Comparison of ENCODE assay signal across 13 mouse cellular contexts in genomic region chr11:114080606-114081005, GRCm38 (mm10). TPM values are rescaled to one million over a fixed set of nuclear protein-coding genes. Genes with fewer than 3 reads are reported as not detected.
DNase-seq lines count a peak whose midpoint lies in the region; ATAC-seq and TF ChIP-seq lines count a peak whose summit lies in the region.
"Had no signal": no experiment of that assay in that cellular context is flagged by ENCODE, and none has a peak within 500 bp of the region (broad histone marks: within the 10 kb centered on the region; RNA-seq: fewer than 3 reads in every experiment).

No protein-coding gene starts in this region.

- 31% methylated on average over 9 of the region's 9 CpGs for WGBS in forebrain, embryonic 14.5 days
- WGBS in forebrain, embryonic 12.5 days, result 75% methylated on average over 9 of the region's 9 CpGs
- 78% methylated on average over 9 of the region's 9 CpGs for WGBS in hindbrain, embryonic 12.5 days

- no peak overlapping the region for H3K9ac ChIP-seq in forebrain, embryonic 14.5 days (ENCODE audit: low read length)
- no peak overlapping the region for H3K9ac ChIP-seq in forebrain, embryonic 12.5 days
- no peak overlapping the region for H3K9ac ChIP-seq in hindbrain, embryonic 12.5 days
- H3K9ac ChIP-seq: limb, embryonic 12.5 days had no signal

- H3K4me3 ChIP-seq in forebrain, embryonic 14.5 days (ENCODE audit: low read depth, low read length), result no peak overlapping the region
- no peak overlapping the region for H3K4me3 ChIP-seq in forebrain, embryonic 12.5 days (replicated peaks)
- no peak overlapping the region for H3K4me3 ChIP-seq in left cerebral cortex, adult 2 months
- no peak overlapping the region for H3K4me3 ChIP-seq in hindbrain, embryonic 12.5 days
- H3K4me3 ChIP-seq: limb, embryonic 12.5 days; midbrain, embryonic 10.5 days had no signal

- H3K27ac ChIP-seq in forebrain, embryonic 14.5 days (ENCODE audit: low read depth, low read length), result no peak overlapping the region
- H3K27ac ChIP-seq in forebrain, embryonic 12.5 days, result no peak overlapping the region
- no peak overlapping the region for H3K27ac ChIP-seq in left cerebral cortex, adult 2 months
- no peak overlapping the region for H3K27ac ChIP-seq in hindbrain, embryonic 12.5 days
- H3K27ac ChIP-seq: limb, embryonic 12.5 days; midbrain, embryonic 10.5 days had no signal

- ATAC-seq in forebrain, embryonic 14.5 days, result no peak
- no peak for ATAC-seq in forebrain, embryonic 12.5 days (ENCODE audit: low FRiP score)
- ATAC-seq in hindbrain, embryonic 12.5 days (ENCODE audit: low FRiP score), result no peak

- no peaks in the 10 kb centered on the region for H3K9me3 ChIP-seq in forebrain, embryonic 14.5 days (replicated peaks; ENCODE audit: control insufficient read depth, low read length)
- 0 out of 2 replicates have a peak, but pooled peaks cover 8% of the 10 kb centered on the region for H3K9me3 ChIP-seq in forebrain, embryonic 12.5 days
- 0 out of 2 replicates have a peak, but pooled peaks cover 3% of the 10 kb centered on the region for H3K9me3 ChIP-seq in hindbrain, embryonic 12.5 days (replicated peaks)

- H3K4me2 ChIP-seq in forebrain, embryonic 14.5 days (ENCODE audit: low read length), result no peak overlapping the region
- H3K4me2 ChIP-seq in forebrain, embryonic 12.5 days, result no peak overlapping the region
- H3K4me2 ChIP-seq in hindbrain, embryonic 12.5 days (replicated peaks), result no peak overlapping the region
- H3K4me2 ChIP-seq: limb, embryonic 12.5 days had no signal

- H3K27me3 ChIP-seq in forebrain, embryonic 14.5 days (replicated peaks; ENCODE audit: control insufficient read depth, insufficient read depth, low read length), result no peaks in the 10 kb centered on the region
- H3K27me3 ChIP-seq in forebrain, embryonic 12.5 days, result no peaks in the 10 kb centered on the region
- H3K27me3 ChIP-seq in hindbrain, embryonic 12.5 days, result 0 out of 2 replicates have a peak, but pooled peaks cover 4% of the 10 kb centered on the region
- H3K27me3 ChIP-seq: limb, embryonic 12.5 days had no signal

- peak; percentile 57 for DNase-seq in forebrain, embryonic 14.5 days (ENCODE audit: low spot score)
- DNase-seq in left cerebral cortex, postnatal 4 days, result peak; percentile 73
- no peak for DNase-seq in left cerebral cortex, adult 2 months (ENCODE audit: extremely low spot score in 1 of 2, low spot score in 2 of 2)
- DNase-seq in Muller cell, postnatal 12 days (ENCODE audit: inconsistent ontology term), result peak; percentile 79
- DNase-seq in cerebellum, adult 9-11 months, result peak; percentile 62
- no peak for DNase-seq in layer of hippocampus, adult 9-11 months
- DNase-seq: kidney, adult 11 months; lung, adult 2 months; thymus, adult 18-20 months had no signal

- TF ChIP-seq CTCF in left cerebral cortex, adult 2 months (IDR thresholded peaks at IDR 0.05), result no peak

- intact Hi-C loops in left cerebral cortex, postnatal 4 days (cut with DNase I), result no loop called here
- intact Hi-C loops in left cerebral cortex, adult 2 months (cut with DNase I), result no loop called here

- H3K4me1 ChIP-seq in forebrain, embryonic 14.5 days (ENCODE audit: control insufficient read depth, insufficient read depth, low read length), result no peaks in the 10 kb centered on the region
- H3K4me1 ChIP-seq in forebrain, embryonic 12.5 days, result no peaks in the 10 kb centered on the region
- no peaks in the 10 kb centered on the region for H3K4me1 ChIP-seq in hindbrain, embryonic 12.5 days
- H3K4me1 ChIP-seq: limb, embryonic 12.5 days; midbrain, embryonic 10.5 days had no signal

- no peaks in the 10 kb centered on the region for H3K36me3 ChIP-seq in forebrain, embryonic 14.5 days (ENCODE audit: control insufficient read depth, insufficient read depth, low read length)
- no peaks in the 10 kb centered on the region for H3K36me3 ChIP-seq in forebrain, embryonic 12.5 days (replicated peaks)
- no peaks in the 10 kb centered on the region for H3K36me3 ChIP-seq in hindbrain, embryonic 12.5 days
- H3K36me3 ChIP-seq: limb, embryonic 12.5 days; midbrain, embryonic 10.5 days had no signal

RNA-seq across cellular contexts. Expression of gene Sdk2, which starts 13.8 kb away (rescaled TPM):
- 1.1 and 1.6 TPM in 2 replicates for polyA plus RNA-seq in forebrain, embryonic 14.5 days (2014; fragmentation: Nextera tagmentation; extraction: Ambion mirVana)
- 2.2 and 3.0 TPM in 2 replicates for polyA plus RNA-seq in forebrain, embryonic 12.5 days (2016; fragmentation: Nextera tagmentation; extraction: Ambion mirVana)
- 10 to 100 TPM; 23.8 to 24.8 TPM for total RNA-seq in left cerebral cortex, postnatal 4 days (2021)
- 10 to 100 TPM; 27.6 to 30.6 TPM for total RNA-seq in left cerebral cortex, adult 2 months (2021)
- polyA plus RNA-seq in hindbrain, embryonic 12.5 days (2016; fragmentation: Nextera tagmentation; extraction: Ambion mirVana), result 6.4 and 7.1 TPM in 2 replicates

Comparison
In these comparisons a context has a peak if more than half of its experiments do, and no peak if none do; other contexts are left out.
1. DNase-seq: peak in forebrain, embryonic 14.5 days (single experiment), left cerebral cortex, postnatal 4 days (single experiment), Muller cell, postnatal 12 days (single experiment) and cerebellum, adult 9-11 months (single experiment); none in left cerebral cortex, adult 2 months (0 of 2) and layer of hippocampus, adult 9-11 months (single experiment).